Mouse (Mus musculus) embryonic facial prominence, embryonic 14.5 days (tissue): ENCODE results near the gene Aaas. TPM values are rescaled to one million over a fixed set of nuclear protein-coding genes. Genes with fewer than 3 reads are reported as not detected.

ENCODE experiments used
- ATAC-seq: fragments of 200-750 bp; cut with Nextera tagmentation; 2 replicates; pipeline ENCODE4 v1.8.0; 2017; ENCODE audit warnings: low read depth, moderate number of reproducible peaks, moderate TSS enrichment
- DNase-seq: peaks from one replicate; pipeline ENCODE4 v3.0.0-alpha.2; 2015; ENCODE audit warnings: low spot score
- H3K27ac ChIP-seq: fragments of 300-500 bp; sonication (generic); replicated peaks from 2 replicates; pipeline ENCODE4 v1.5.1; 2014; ENCODE audit warnings: low read depth, mild to moderate bottlenecking, low read length, moderate library complexity
- H3K27me3 ChIP-seq: fragments of 300-500 bp; sonication (generic); replicated peaks from 2 replicates; pipeline ENCODE4 v1.6.1; 2014; ENCODE audit warnings: low read length; ENCODE audit not compliant: control insufficient read depth, insufficient read depth
- H3K36me3 ChIP-seq: fragments of 300-500 bp; sonication (generic); 2 replicates; pipeline ENCODE4 v1.6.1; 2014; ENCODE audit warnings: low read length, mixed read lengths; ENCODE audit not compliant: control insufficient read depth, insufficient read depth
- H3K4me1 ChIP-seq: fragments of 300-500 bp; sonication (generic); 2 replicates; pipeline ENCODE4 v1.6.1; 2014; ENCODE audit warnings: antibody characterized with exemption, low read length; ENCODE audit not compliant: control insufficient read depth, insufficient read depth
- H3K4me2 ChIP-seq: fragments of 300-500 bp; sonication (generic); 2 replicates; pipeline ENCODE4 v1.6.1; 2014; ENCODE audit warnings: low read depth, mild to moderate bottlenecking, low read length, moderate library complexity, mixed read lengths
- H3K4me3 ChIP-seq: fragments of 300-500 bp; sonication (generic); 2 replicates; pipeline ENCODE4 v1.5.1; 2014; ENCODE audit warnings: low read depth, mild to moderate bottlenecking, low read length
- H3K9ac ChIP-seq: fragments of 300-500 bp; sonication (generic); 2 replicates; pipeline ENCODE4 v1.6.1; 2014; ENCODE audit warnings: low read depth, mild to moderate bottlenecking, low read length, moderate library complexity, mixed read lengths
- H3K9me3 ChIP-seq: fragments of 300-500 bp; sonication (generic); 2 replicates; pipeline ENCODE4 v1.6.1; 2016; ENCODE audit warnings: low read length; ENCODE audit not compliant: control insufficient read depth
- WGBS: fragments of 180-500 bp; shearing (Covaris S2); extraction: QIAGEN DNeasy Blood & Tissue Kit; methylation state at CpG from one replicate; pipeline ENCODE4 v1.1.7; 2014; 5-methylcytosine and 5-hydroxymethylcytosine counted together
- polyA plus RNA-seq: library from polyadenylated mRNA; unstranded; fragments of >200 nt; fragmentation: Nextera tagmentation; extraction: Ambion mirVana; gene quantifications from 2 replicates; pipeline ENCODE4 v1.2.1, GENCODE M21; 2014

Gene Aaas
- polyA plus RNA-seq, 1 experiment from 2014 or later: 52.5 TPM

GRCm38 (mm10) chr15:102335254-102335653, 15.3 kb downstream of the Aaas start:
- WGBS: 82% methylated on average over 8 of the region's 8 CpGs

GRCm38 (mm10) chr15:102331610-102332015, 19.0 kb downstream of the Aaas start, which contains the start of gene Myg1:
Gene Myg1, plus strand, starts transcription at chr15:102331709.
- H3K4me1 ChIP-seq: peaks cover 19% of the 10 kb centered on the region
- peak within 1 kb of the TSS; percentile 69 for H3K27ac ChIP-seq
- peak within 1 kb of the TSS; percentile 69 for H3K4me3 ChIP-seq
- H3K36me3 ChIP-seq: peaks cover 64% of the 10 kb centered on the region
- H3K9ac ChIP-seq: peak within 1 kb of the TSS; percentile 77
- peak within 1 kb of the TSS; percentile 83 for H3K4me2 ChIP-seq
- H3K9me3 ChIP-seq: no peaks in the 10 kb centered on the region
- ATAC-seq: peak; percentile 95
- peak; percentile 95 for DNase-seq
- 0% methylated on average over 30 of the region's 30 CpGs for WGBS
- H3K27me3 ChIP-seq: no peaks in the 10 kb centered on the region

More at GRCm38 (mm10) chr15:102335254-102335653, 15.3 kb downstream of the Aaas start:
- Histone ChIP-seq H3K9ac (no peak overlapping the region), H3K4me2 (no peak overlapping the region), H3K27ac (no peak overlapping the region), H3K4me3 (no peak overlapping the region), H3K9me3 (no peaks in the 10 kb centered on the region), H3K36me3 (peaks cover 79% of the 10 kb centered on the region), H3K27me3 (no peaks in the 10 kb centered on the region), H3K4me1 (peaks cover 16% of the 10 kb centered on the region)
- ATAC-seq (no peak), DNase-seq (no peak)

- Histone ChIP-seq H3K4me2 (peak overlapping the region; percentile 72), H3K27ac (peak overlapping the region; percentile 78; the same call in 1 of the 2 replicates), H3K9me3 (no peaks in the 10 kb centered on the region), H3K4me1 (peaks cover 8% of the 10 kb centered on the region; the same call in 1 of the 2 replicates), H3K36me3 (peaks cover 50% of the 10 kb centered on the region), H3K4me3 (peak overlapping the region; percentile 91), H3K27me3 (no peaks in the 10 kb centered on the region), H3K9ac (peak overlapping the region; percentile 87)
- DNase-seq: no peak
- WGBS: 61% methylated on average over 8 of the region's 8 CpGs
- ATAC-seq: no peak
Measured at GRCm38 (mm10) chr15:102326892-102327291, 23.7 kb downstream of the Aaas start.

GRCm38 (mm10) chr15:102326022-102326576, 24.5 kb downstream of the Aaas start, which contains the start of gene Pfdn5:
Gene Pfdn5, plus strand, starts transcription at chr15:102326116.
- H3K4me1 ChIP-seq: peaks cover 4% of the 10 kb centered on the region; the same call in 1 of the 2 replicates
- ATAC-seq (peak; percentile 94), DNase-seq (peak; percentile 92)
- H3K4me3 ChIP-seq: peak within 1 kb of the TSS; percentile 91
- peak within 1 kb of the TSS; percentile 72 for H3K4me2 ChIP-seq
- no peaks in the 10 kb centered on the region for H3K9me3 ChIP-seq
- peaks cover 56% of the 10 kb centered on the region for H3K36me3 ChIP-seq
- peak within 1 kb of the TSS; percentile 78 for H3K27ac ChIP-seq
- under 1% methylated on average over 40 of the region's 40 CpGs for WGBS
- peak within 1 kb of the TSS; percentile 87 for H3K9ac ChIP-seq
- H3K27me3 ChIP-seq: no peaks in the 10 kb centered on the region

GRCm38 (mm10) chr15:102324654-102325473, 25.7 kb downstream of the Aaas start:
- Histone ChIP-seq H3K4me1 (peaks cover 3% of the 10 kb centered on the region; the same call in 1 of the 2 replicates), H3K36me3 (peaks cover 56% of the 10 kb centered on the region), H3K27me3 (no peaks in the 10 kb centered on the region), H3K27ac (no peak overlapping the region), H3K4me3 (no peak overlapping the region), H3K9ac (no peak overlapping the region), H3K4me2 (peak overlapping the region; percentile 72), H3K9me3 (no peaks in the 10 kb centered on the region)
- WGBS: 76% methylated on average over 12 of the region's 12 CpGs
- DNase-seq: no peak
- ATAC-seq: no peak

GRCm38 (mm10) chr15:102316263-102316662, 34.3 kb downstream of the Aaas start:
- H3K4me2 ChIP-seq: no peak overlapping the region
- H3K4me3 ChIP-seq: no peak overlapping the region
- H3K4me1 ChIP-seq: no peaks in the 10 kb centered on the region
- no peak overlapping the region for H3K9ac ChIP-seq
- H3K27ac ChIP-seq: no peak overlapping the region
- DNase-seq (peak; percentile 61), ATAC-seq (no peak)
- no peaks in the 10 kb centered on the region for H3K9me3 ChIP-seq
- 92% methylated on average over 6 of the region's 6 CpGs for WGBS
- peaks cover 84% of the 10 kb centered on the region for H3K36me3 ChIP-seq
- H3K27me3 ChIP-seq: no peaks in the 10 kb centered on the region

- Histone ChIP-seq H3K27ac (no peak overlapping the region), H3K4me3 (no peak overlapping the region), H3K4me1 (no peaks in the 10 kb centered on the region), H3K9ac (no peak overlapping the region), H3K36me3 (peaks cover 80% of the 10 kb centered on the region), H3K9me3 (no peaks in the 10 kb centered on the region), H3K4me2 (no peak overlapping the region), H3K27me3 (no peaks in the 10 kb centered on the region)
- DNase-seq (no peak), ATAC-seq (no peak)
- 93% methylated on average over 8 of the region's 8 CpGs for WGBS
Measured at GRCm38 (mm10) chr15:102315292-102315691, 35.3 kb downstream of the Aaas start.

- H3K27me3 ChIP-seq: no peaks in the 10 kb centered on the region
- H3K36me3 ChIP-seq: peaks cover 74% of the 10 kb centered on the region
- H3K4me3 ChIP-seq: no peak overlapping the region
- H3K9me3 ChIP-seq: no peaks in the 10 kb centered on the region
- ATAC-seq (no peak), DNase-seq (no peak)
- no peak overlapping the region for H3K27ac ChIP-seq
- H3K4me1 ChIP-seq: no peaks in the 10 kb centered on the region
- no peak overlapping the region for H3K4me2 ChIP-seq
- no peak overlapping the region for H3K9ac ChIP-seq
Measured at GRCm38 (mm10) chr15:102311489-102311888, 39.1 kb downstream of the Aaas start.
